25 mouse cellular contexts compared by ENCODE assay signal in the genomic region with DNA sequence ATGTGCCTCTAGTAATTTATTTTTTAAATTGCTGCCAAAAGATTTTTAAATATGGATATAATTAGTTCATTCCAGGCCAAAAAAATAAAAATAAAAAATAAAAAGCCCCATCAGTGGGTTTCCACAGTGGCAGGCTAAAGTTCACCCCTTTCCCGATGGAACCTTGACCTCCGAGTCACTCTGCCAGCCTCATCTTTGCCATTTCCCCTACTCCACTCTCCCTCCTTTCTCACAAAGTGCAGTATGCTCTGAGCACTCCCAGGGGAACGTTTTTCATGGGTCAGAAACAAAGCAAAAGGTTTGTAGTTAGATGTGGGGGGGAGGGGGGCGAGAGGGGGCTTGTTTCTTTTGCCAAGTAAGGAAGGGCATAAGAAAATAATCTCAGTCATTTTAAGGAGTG.
A peak's percentile ranks its signal among the peaks of the same experiment; 100 is the strongest.
DNase-seq lines count a peak whose midpoint lies in the region; ATAC-seq and TF ChIP-seq lines count a peak whose summit lies in the region.
"Had no signal": no experiment of that assay in that cellular context is flagged by ENCODE, and none has a peak within 500 bp of the region (broad histone marks: within the 10 kb centered on the region; RNA-seq: fewer than 3 reads in every experiment).

No protein-coding gene starts in this region.

- no peak for DNase-seq in heart, embryonic 10.5 days (ENCODE audit: low spot score)
- DNase-seq in heart, adult 18-20 months = no peak
- DNase-seq in kidney, postnatal 36 days = peak; percentile 55 to 58
- no peak for DNase-seq in kidney, adult 18-20 months
- no peak for DNase-seq in liver, embryonic 11.5 days (ENCODE audit: low spot score)
- no peak for DNase-seq in liver, postnatal 0 days
- no peak for DNase-seq in urinary bladder, adult 2 months (ENCODE audit: low spot score)
- DNase-seq: cerebellum, adult 11-12 months; cerebellum, postnatal 14 days; forebrain, postnatal 0 days; gastrocnemius, postnatal 25 days; heart, adult 2 months; layer of hippocampus, postnatal 36 days; lung, postnatal 36 days; retina, postnatal 1 day; right cerebral cortex, postnatal 25 days had no signal

- peaks cover 80% of the 10 kb centered on the region for H3K4me1 ChIP-seq in heart, embryonic 10.5 days
- H3K4me1 ChIP-seq in liver, embryonic 11.5 days (replicated peaks; ENCODE audit: control insufficient read depth, insufficient read depth, low read length) = peaks cover 90% of the 10 kb centered on the region
- peaks cover 87% of the 10 kb centered on the region for H3K4me1 ChIP-seq in liver, postnatal 0 days (ENCODE audit: insufficient read depth)
- H3K4me1 ChIP-seq: midbrain, embryonic 15.5 days had no signal

- 62% methylated on average over 4 of the region's 4 CpGs for WGBS in heart, embryonic 10.5 days
- 64% methylated on average over 4 of the region's 4 CpGs for WGBS in liver, embryonic 11.5 days
- WGBS in liver, postnatal 0 days (ENCODE audit: insufficient replicate concordance) = 43% methylated on average over 4 of the region's 4 CpGs

- no peak overlapping the region for H3K4me3 ChIP-seq in heart, embryonic 10.5 days
- H3K4me3 ChIP-seq in liver, embryonic 11.5 days (ENCODE audit: low read depth, low read length) = no peak overlapping the region
- no peak overlapping the region for H3K4me3 ChIP-seq in liver, postnatal 0 days (ENCODE audit: low read depth, low read length)
- H3K4me3 ChIP-seq: heart, adult 2 months; hindbrain, embryonic 12.5 days; limb, embryonic 13.5 days; lung, embryonic 15.5 days; megakaryocyte, embryonic 14.5 days; midbrain, embryonic 15.5 days; myocyte; neural tube, embryonic 13.5 days had no signal

- no peaks in the 10 kb centered on the region for H3K36me3 ChIP-seq in heart, embryonic 10.5 days
- no peaks in the 10 kb centered on the region for H3K36me3 ChIP-seq in liver, embryonic 11.5 days (ENCODE audit: control insufficient read depth, insufficient read depth, low read length)
- H3K36me3 ChIP-seq in liver, postnatal 0 days (replicated peaks; ENCODE audit: insufficient read depth, low read length) = no peaks in the 10 kb centered on the region
- H3K36me3 ChIP-seq: hindbrain, embryonic 12.5 days; limb, embryonic 13.5 days; lung, embryonic 15.5 days; midbrain, embryonic 15.5 days; neural tube, embryonic 13.5 days had no signal

- 0 out of 2 replicates have a peak overlapping the region, but pooled peaks have one; percentile 16 for H3K4me2 ChIP-seq in liver, embryonic 11.5 days
- no peak overlapping the region for H3K4me2 ChIP-seq in liver, postnatal 0 days (ENCODE audit: low read depth, low read length)
- H3K4me2 ChIP-seq: hindbrain, embryonic 12.5 days; limb, embryonic 13.5 days; lung, embryonic 15.5 days; midbrain, embryonic 15.5 days; neural tube, embryonic 13.5 days had no signal

- peak overlapping the region; percentile 23; the same call in 1 of the 2 replicates for H3K9ac ChIP-seq in liver, embryonic 11.5 days (ENCODE audit: low read depth, low read length)
- H3K9ac ChIP-seq in liver, postnatal 0 days (replicated peaks) = no peak overlapping the region
- H3K9ac ChIP-seq: forebrain, postnatal 0 days; hindbrain, embryonic 12.5 days; limb, embryonic 13.5 days; lung, embryonic 15.5 days; midbrain, embryonic 15.5 days; neural tube, embryonic 13.5 days had no signal

- no peaks in the 10 kb centered on the region for H3K9me3 ChIP-seq in heart, embryonic 10.5 days
- no peaks in the 10 kb centered on the region for H3K9me3 ChIP-seq in liver, embryonic 11.5 days (ENCODE audit: control insufficient read depth, low read length)
- H3K9me3 ChIP-seq in liver, postnatal 0 days (ENCODE audit: low read length) = no peaks in the 10 kb centered on the region
- H3K9me3 ChIP-seq: hindbrain, embryonic 12.5 days; limb, embryonic 13.5 days; lung, embryonic 15.5 days; megakaryocyte, embryonic 14.5 days; midbrain, embryonic 15.5 days; neural tube, embryonic 13.5 days had no signal

- no peak for TF ChIP-seq EP300 in liver, postnatal 0 days (IDR thresholded peaks at IDR 0.05; ENCODE audit: low read depth)

- H3K27me3 ChIP-seq in heart, embryonic 10.5 days (ENCODE audit: insufficient read depth, poor library complexity, severe bottlenecking) = no peaks in the 10 kb centered on the region
- no peaks in the 10 kb centered on the region for H3K27me3 ChIP-seq in liver, embryonic 11.5 days (replicated peaks; ENCODE audit: control insufficient read depth, insufficient read depth, low read length)
- no peaks in the 10 kb centered on the region for H3K27me3 ChIP-seq in liver, postnatal 0 days (ENCODE audit: insufficient read depth, low read length)
- H3K27me3 ChIP-seq: hindbrain, embryonic 12.5 days; limb, embryonic 13.5 days; lung, embryonic 15.5 days; megakaryocyte, embryonic 14.5 days; midbrain, embryonic 15.5 days; neural tube, embryonic 13.5 days; Patski had no signal

- peak overlapping the region; percentile 82; the same call in 1 of the 2 replicates for H3K27ac ChIP-seq in heart, embryonic 10.5 days
- H3K27ac ChIP-seq in liver, embryonic 11.5 days (ENCODE audit: low read depth, low read length) = peak overlapping the region; percentile 72; the same call in 1 of the 2 replicates
- peak overlapping the region; percentile 75 for H3K27ac ChIP-seq in liver, postnatal 0 days (ENCODE audit: low read depth)
- H3K27ac ChIP-seq: heart, adult 2 months; hindbrain, embryonic 12.5 days; kidney, postnatal 0 days; limb, embryonic 13.5 days; lung, embryonic 15.5 days; midbrain, embryonic 15.5 days; neural tube, embryonic 13.5 days had no signal

- ATAC-seq in liver, embryonic 11.5 days (replicated peaks; ENCODE audit: low FRiP score) = no peak
- ATAC-seq in liver, postnatal 0 days = peak; percentile 42; the same call in 1 of the 2 replicates
- ATAC-seq: forebrain, postnatal 0 days; midbrain, embryonic 15.5 days; Patski had no signal

- no peak for TF ChIP-seq CTCF in liver, postnatal 0 days (IDR thresholded peaks at IDR 0.05; ENCODE audit: low read depth)

Comparison
In these comparisons a context has a peak if more than half of its experiments do, and no peak if none do; other contexts are left out.
1. DNase-seq: peak in kidney, postnatal 36 days (2 of 2); none in heart, embryonic 10.5 days (single experiment), heart, adult 18-20 months (0 of 2), kidney, adult 18-20 months (single experiment), liver, embryonic 11.5 days (single experiment), liver, postnatal 0 days (single experiment) and urinary bladder, adult 2 months (single experiment).
2. Peak in every context shown above with its lines, with median percentiles within 50 percentile points of each other: H3K27ac ChIP-seq.